Mouse (Mus musculus): Measurements from ENCODE around the gene Ttll6. TPM values are rescaled to one million over a fixed set of nuclear protein-coding genes. Genes with fewer than 3 reads are reported as not detected.
"Not testable (repeated sequence)": the region's sequence is repeated elsewhere in the genome, so short reads cannot be mapped to it uniquely, and the experiment has no call there.

The Ttll6 gene
- not detected in 2 replicates for polyA plus RNA-seq (2014; fragmentation: Nextera tagmentation; extraction: Ambion mirVana)

DNA sequence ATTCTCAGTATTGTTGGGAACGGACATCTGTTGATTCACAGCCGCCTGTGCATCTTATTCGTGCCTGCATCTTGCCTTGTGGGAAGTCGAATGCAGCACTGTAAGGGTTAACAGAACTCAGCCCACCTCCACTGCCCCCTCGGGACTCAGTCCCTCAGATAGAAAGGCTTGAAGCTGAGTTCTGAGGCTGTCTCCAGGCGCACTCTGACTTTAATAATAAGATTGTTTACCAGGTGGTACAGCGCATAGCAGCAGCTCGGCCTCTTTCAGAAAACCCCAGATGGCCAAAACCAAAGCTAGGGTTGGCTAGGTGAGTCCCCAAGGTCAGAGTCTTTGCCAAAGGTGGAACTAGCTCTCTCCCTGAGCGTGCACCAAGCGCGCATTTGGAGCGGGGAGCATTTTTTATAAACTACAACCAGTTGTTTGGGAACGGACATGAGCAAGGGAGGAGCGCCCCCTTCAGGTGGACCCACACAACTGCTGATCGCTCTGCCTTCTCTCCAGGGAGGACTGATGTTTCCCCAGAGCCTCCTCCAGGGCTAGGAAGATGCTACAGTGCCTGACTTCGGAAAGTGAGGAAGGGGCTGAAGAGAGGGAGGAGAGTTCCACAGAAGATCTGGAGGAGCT lies at the start of gene Ttll6:
Gene Ttll6, plus strand, starts transcription at position 548 of the 627 bp plus-strand sequence.
- Histone ChIP-seq H3K36me3 (ENCODE audit: control insufficient read depth, insufficient read depth, low read length) (no peaks in the 10 kb centered on the region), H3K4me2 (peak within 1 kb of the TSS; percentile 47), H3K9ac (ENCODE audit: low read depth, low read length) (no peak within 1 kb of the TSS), H3K9me3 (ENCODE audit: control insufficient read depth, low read length) (no peaks in the 10 kb centered on the region), H3K4me1 (replicated peaks; ENCODE audit: control insufficient read depth, insufficient read depth, low read length) (no peaks in the 10 kb centered on the region), H3K27ac (ENCODE audit: low read depth, low read length) (no peak within 1 kb of the TSS), H3K27me3 (replicated peaks; ENCODE audit: control insufficient read depth, insufficient read depth, low read length) (peaks cover 18% of the 10 kb centered on the region), H3K4me3 (ENCODE audit: low read depth, low read length) (no peak within 1 kb of the TSS)
- WGBS = 24% methylated on average over 16 of the region's 16 CpGs
- no peak for ATAC-seq (replicated peaks; ENCODE audit: low FRiP score)
- peak; percentile 49 for DNase-seq (ENCODE audit: low spot score)

DNA sequence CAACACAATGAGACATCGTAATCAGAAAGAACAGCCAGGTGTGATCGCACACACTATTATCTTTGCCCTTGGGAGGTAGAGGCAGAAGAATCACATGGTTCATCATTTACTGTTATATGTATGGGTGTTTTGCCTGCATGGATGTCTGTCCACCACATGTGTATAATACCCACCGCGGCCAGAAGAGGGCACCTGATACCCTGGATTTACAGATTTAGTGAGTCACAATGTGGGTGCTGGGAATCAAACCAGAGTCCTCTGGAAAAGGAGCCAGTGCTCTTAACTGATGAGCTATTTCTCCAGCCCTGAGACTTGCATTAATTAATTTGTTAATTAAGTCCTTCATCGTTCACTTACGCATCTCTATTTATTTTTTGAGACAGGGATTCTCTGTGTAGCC lies 45.6 kb upstream of the Ttll6 start:
- Histone ChIP-seq H3K9me3 (ENCODE audit: control insufficient read depth, low read length) (no peaks in the 10 kb centered on the region), H3K4me2 (no peak overlapping the region), H3K4me1 (replicated peaks; ENCODE audit: control insufficient read depth, insufficient read depth, low read length) (no peaks in the 10 kb centered on the region), H3K9ac (ENCODE audit: low read depth, low read length) (no peak overlapping the region), H3K27ac (ENCODE audit: low read depth, low read length) (no peak overlapping the region), H3K27me3 (replicated peaks; ENCODE audit: control insufficient read depth, insufficient read depth, low read length) (no peaks in the 10 kb centered on the region), H3K4me3 (ENCODE audit: low read depth, low read length) (no peak overlapping the region), H3K36me3 (ENCODE audit: control insufficient read depth, insufficient read depth, low read length) (no peaks in the 10 kb centered on the region)
- ATAC-seq (replicated peaks; ENCODE audit: low FRiP score) (no peak), DNase-seq (ENCODE audit: low spot score) (no peak)
- 82% methylated on average over 6 of the region's 6 CpGs for WGBS

DNA sequence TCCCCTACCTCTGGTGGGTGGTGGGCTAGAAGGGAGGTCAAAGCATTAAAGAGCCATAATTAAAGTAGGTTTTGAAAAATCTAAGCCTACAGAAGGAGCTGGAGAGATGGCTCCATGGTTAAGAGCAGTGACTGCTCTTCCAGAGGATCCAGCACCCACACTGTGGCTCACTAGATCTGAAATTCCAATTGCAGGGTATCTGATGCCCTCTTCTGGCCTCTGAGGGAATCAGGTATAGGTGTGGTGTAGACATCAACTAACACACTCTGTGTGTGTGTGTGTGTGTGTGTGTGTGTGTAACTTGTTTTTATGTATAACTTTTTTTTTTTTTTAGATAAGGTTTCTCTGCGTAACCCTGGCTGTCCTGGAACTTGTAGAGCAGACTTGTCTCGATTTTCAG lies 42.5 kb upstream of the Ttll6 start:
- Histone ChIP-seq H3K4me2 (no peak overlapping the region), H3K27ac (ENCODE audit: low read depth, low read length) (no peak overlapping the region), H3K4me1 (replicated peaks; ENCODE audit: control insufficient read depth, insufficient read depth, low read length) (no peaks in the 10 kb centered on the region), H3K9me3 (ENCODE audit: control insufficient read depth, low read length) (no peaks in the 10 kb centered on the region), H3K27me3 (replicated peaks; ENCODE audit: control insufficient read depth, insufficient read depth, low read length) (no peaks in the 10 kb centered on the region), H3K36me3 (ENCODE audit: control insufficient read depth, insufficient read depth, low read length) (no peaks in the 10 kb centered on the region), H3K4me3 (ENCODE audit: low read depth, low read length) (no peak overlapping the region), H3K9ac (ENCODE audit: low read depth, low read length) (no peak overlapping the region)
- DNase-seq (ENCODE audit: low spot score) (no peak), ATAC-seq (replicated peaks; ENCODE audit: low FRiP score) (no peak)
- WGBS = 59% methylated on average over 2 of the region's 2 CpGs

DNA sequence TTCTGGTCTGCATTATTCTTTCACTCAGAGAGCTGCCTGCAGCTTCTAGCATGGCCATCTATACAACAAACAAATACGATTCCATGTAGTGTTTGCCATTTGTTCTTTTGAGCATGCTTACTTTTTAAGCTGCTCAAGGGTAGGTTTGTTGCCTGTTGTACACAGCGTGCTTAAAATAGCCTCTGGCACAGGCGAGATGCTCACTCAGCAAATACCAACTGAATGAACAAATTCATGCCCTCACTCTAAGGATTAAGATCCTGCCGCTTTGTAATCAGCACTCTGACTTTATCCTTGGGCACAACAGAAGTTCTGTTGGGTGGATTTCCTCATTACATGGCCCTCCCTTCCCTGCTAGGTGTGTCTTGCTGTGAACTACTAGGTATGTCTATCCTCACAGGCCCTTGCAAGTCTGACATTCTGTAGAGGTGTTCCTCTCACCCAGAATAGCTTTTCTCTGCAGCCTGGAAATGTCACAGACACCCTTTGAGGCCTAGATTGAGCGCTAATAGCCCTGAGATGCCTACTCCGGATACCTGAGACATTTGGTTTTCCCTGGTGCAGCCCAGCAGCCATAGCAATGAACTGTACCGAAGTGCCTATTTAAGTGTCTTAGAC lies 40.8 kb upstream of the Ttll6 start:
- no peaks in the 10 kb centered on the region for H3K4me1 ChIP-seq (replicated peaks; ENCODE audit: control insufficient read depth, insufficient read depth, low read length)
- H3K36me3 ChIP-seq (ENCODE audit: control insufficient read depth, insufficient read depth, low read length) = no peaks in the 10 kb centered on the region
- no peaks in the 10 kb centered on the region for H3K27me3 ChIP-seq (replicated peaks; ENCODE audit: control insufficient read depth, insufficient read depth, low read length)
- no peak overlapping the region for H3K9ac ChIP-seq (ENCODE audit: low read depth, low read length)
- H3K4me2 ChIP-seq = no peak overlapping the region
- H3K9me3 ChIP-seq (ENCODE audit: control insufficient read depth, low read length) = no peaks in the 10 kb centered on the region
- no peak overlapping the region for H3K4me3 ChIP-seq (ENCODE audit: low read depth, low read length)
- WGBS = 46% methylated on average over 7 of the region's 7 CpGs
- no peak overlapping the region for H3K27ac ChIP-seq (ENCODE audit: low read depth, low read length)
- DNase-seq (ENCODE audit: low spot score) (no peak), ATAC-seq (replicated peaks; ENCODE audit: low FRiP score) (no peak)

DNA sequence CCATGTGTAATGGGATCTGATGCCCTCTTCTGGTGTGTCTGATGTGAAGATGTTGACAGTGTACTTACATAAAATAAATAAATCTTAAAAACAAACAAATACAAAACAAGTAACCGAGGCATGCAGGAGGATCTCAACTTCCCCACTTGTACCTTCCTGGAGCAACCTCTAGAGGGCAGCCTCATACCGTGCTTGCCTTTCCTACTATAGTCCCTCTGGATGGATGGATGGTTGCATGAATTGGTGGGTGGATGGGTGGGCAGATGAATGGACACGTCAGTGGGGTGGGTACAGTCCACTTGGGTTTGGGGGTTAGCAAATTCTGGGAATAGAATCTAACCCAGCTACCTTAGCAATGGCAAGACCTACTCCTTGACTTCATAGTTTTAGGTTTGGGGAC lies 40.2 kb upstream of the Ttll6 start:
- Histone ChIP-seq H3K36me3 (ENCODE audit: control insufficient read depth, insufficient read depth, low read length) (no peaks in the 10 kb centered on the region), H3K4me3 (ENCODE audit: low read depth, low read length) (no peak overlapping the region), H3K9ac (ENCODE audit: low read depth, low read length) (no peak overlapping the region), H3K4me1 (replicated peaks; ENCODE audit: control insufficient read depth, insufficient read depth, low read length) (no peaks in the 10 kb centered on the region), H3K27ac (ENCODE audit: low read depth, low read length) (no peak overlapping the region), H3K4me2 (no peak overlapping the region), H3K9me3 (ENCODE audit: control insufficient read depth, low read length) (no peaks in the 10 kb centered on the region), H3K27me3 (replicated peaks; ENCODE audit: control insufficient read depth, insufficient read depth, low read length) (no peaks in the 10 kb centered on the region)
- DNase-seq (ENCODE audit: low spot score) = peak; percentile 41
- no peak for ATAC-seq (replicated peaks; ENCODE audit: low FRiP score)
- 8% methylated on average over 3 of the region's 3 CpGs for WGBS

DNA sequence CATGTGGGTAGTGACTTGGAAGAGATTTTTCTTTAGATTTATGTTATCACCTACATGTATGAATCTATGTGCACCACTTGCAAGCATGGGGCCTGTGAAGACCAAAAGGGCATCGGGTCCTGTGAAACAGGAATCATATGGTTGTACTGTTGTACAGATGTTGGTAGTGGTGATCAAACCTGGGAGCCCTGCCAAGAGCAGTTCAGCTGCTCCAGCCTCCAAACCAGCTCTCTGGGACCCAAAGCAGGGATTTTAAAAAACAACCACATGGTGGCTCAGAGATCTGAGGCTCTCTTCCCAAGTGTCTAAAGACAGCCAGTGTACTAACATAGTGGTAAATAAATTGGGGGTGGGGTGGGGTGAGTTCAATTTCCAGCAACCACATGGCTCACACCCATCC lies 25.2 kb upstream of the Ttll6 start:
- no peak overlapping the region for H3K4me3 ChIP-seq (ENCODE audit: low read depth, low read length)

DNA sequence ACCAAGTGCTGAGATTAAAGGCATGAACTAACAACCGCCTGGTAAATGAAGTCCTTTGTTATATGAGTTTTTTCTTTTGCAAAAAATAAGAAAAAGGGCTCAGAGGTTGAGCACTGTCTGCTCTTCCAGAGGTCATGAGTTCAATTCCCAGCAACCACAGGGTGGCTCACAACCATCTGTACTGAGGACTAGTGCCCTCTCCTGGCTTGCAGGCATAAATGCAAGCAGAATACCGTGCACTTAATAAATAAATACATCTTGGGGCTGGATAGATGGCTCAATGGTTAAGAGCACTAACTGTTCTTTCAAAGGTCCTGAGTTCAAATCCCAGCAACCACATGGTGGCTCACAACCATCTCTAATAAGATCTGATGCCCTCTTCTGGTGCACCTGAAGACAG lies 22.6 kb upstream of the Ttll6 start:
- not testable (repeated sequence) for ATAC-seq (replicated peaks; ENCODE audit: low FRiP score); H3K9ac ChIP-seq (ENCODE audit: low read depth, low read length)

More for the DNA sequence above, 25.2 kb upstream of the Ttll6 start:
- ATAC-seq (replicated peaks; ENCODE audit: low FRiP score) = no peak
- Histone ChIP-seq H3K9ac (ENCODE audit: low read depth, low read length) (no peak overlapping the region), H3K4me2 (no peak overlapping the region), H3K4me1 (replicated peaks; ENCODE audit: control insufficient read depth, insufficient read depth, low read length) (no peaks in the 10 kb centered on the region), H3K27me3 (replicated peaks; ENCODE audit: control insufficient read depth, insufficient read depth, low read length) (no peaks in the 10 kb centered on the region), H3K9me3 (ENCODE audit: control insufficient read depth, low read length) (no peaks in the 10 kb centered on the region), H3K36me3 (ENCODE audit: control insufficient read depth, insufficient read depth, low read length) (no peaks in the 10 kb centered on the region), H3K27ac (ENCODE audit: low read depth, low read length) (no peak overlapping the region)
- DNase-seq (ENCODE audit: low spot score) = no peak
- WGBS = 76% methylated on average over 1 of the region's 1 CpGs

DNA sequence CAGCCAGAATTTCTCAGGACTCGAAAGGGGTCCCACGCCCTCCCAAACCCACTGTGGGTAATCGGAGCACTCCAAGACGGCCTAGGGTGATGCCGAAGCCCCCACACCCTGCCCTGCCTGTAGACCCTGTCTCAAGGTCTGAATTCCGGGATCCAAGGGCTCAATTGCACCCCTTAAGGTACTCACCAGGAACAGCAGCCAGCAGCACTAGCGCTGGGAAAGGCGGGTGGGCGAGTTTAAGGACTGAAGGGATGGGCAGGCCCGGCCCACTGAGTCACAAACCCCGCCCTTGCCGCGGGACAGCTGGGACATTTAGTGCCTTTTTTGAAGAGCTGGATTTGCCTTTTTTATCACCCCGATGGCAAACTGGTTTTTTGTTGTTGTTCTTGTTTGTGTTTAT lies 21.8 kb upstream of the Ttll6 start, which contains the start of gene Calcoco2:
Gene Calcoco2, minus strand, starts transcription at position 214 of the 400 bp plus-strand sequence.
- WGBS = 33% methylated on average over 14 of the region's 14 CpGs
- DNase-seq (ENCODE audit: low spot score) = no peak
- no peaks in the 10 kb centered on the region for H3K36me3 ChIP-seq (ENCODE audit: control insufficient read depth, insufficient read depth, low read length)
- no peaks in the 10 kb centered on the region for H3K9me3 ChIP-seq (ENCODE audit: control insufficient read depth, low read length)
- H3K27ac ChIP-seq (ENCODE audit: low read depth, low read length) = no peak within 1 kb of the TSS
- no peak within 1 kb of the TSS for H3K9ac ChIP-seq (ENCODE audit: low read depth, low read length)
- no peak within 1 kb of the TSS for H3K4me3 ChIP-seq (ENCODE audit: low read depth, low read length)
- H3K4me2 ChIP-seq = no peak within 1 kb of the TSS
- no peaks in the 10 kb centered on the region for H3K27me3 ChIP-seq (replicated peaks; ENCODE audit: control insufficient read depth, insufficient read depth, low read length)
- no peak for ATAC-seq (replicated peaks; ENCODE audit: low FRiP score)
- no peaks in the 10 kb centered on the region for H3K4me1 ChIP-seq (replicated peaks; ENCODE audit: control insufficient read depth, insufficient read depth, low read length)

More for the DNA sequence above, 22.6 kb upstream of the Ttll6 start:
- not testable (repeated sequence) for H3K36me3 ChIP-seq (ENCODE audit: control insufficient read depth, insufficient read depth, low read length); DNase-seq (ENCODE audit: low spot score); H3K4me3 ChIP-seq (ENCODE audit: low read depth, low read length); H3K27ac ChIP-seq (ENCODE audit: low read depth, low read length); H3K9me3 ChIP-seq (ENCODE audit: control insufficient read depth, low read length); H3K27me3 ChIP-seq (replicated peaks; ENCODE audit: control insufficient read depth, insufficient read depth, low read length); H3K4me1 ChIP-seq (replicated peaks; ENCODE audit: control insufficient read depth, insufficient read depth, low read length); H3K4me2 ChIP-seq
- 60% methylated on average over 2 of the region's 2 CpGs for WGBS

DNA sequence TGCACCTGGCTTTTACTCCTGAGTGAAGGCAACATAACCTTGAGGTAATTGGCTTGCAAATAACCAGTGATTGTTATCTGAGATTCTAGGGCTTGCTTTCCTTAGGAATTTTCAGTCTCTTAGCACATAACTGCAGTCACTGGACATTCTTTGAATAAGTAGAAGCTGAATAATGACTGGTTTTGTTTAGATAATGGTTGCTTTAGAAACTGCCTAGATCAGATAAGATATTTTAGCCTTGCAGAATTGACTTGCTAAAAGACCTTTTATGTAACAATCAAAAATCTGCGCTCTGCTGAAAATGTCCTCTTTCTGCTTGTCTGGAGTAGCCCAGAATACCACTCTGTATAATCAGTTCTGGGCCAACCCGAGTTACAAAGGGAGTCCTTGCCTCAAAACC lies 19.5 kb upstream of the Ttll6 start:
- H3K9ac ChIP-seq (ENCODE audit: low read depth, low read length) = no peak overlapping the region
- no peaks in the 10 kb centered on the region for H3K4me1 ChIP-seq (replicated peaks; ENCODE audit: control insufficient read depth, insufficient read depth, low read length)
- H3K9me3 ChIP-seq (ENCODE audit: control insufficient read depth, low read length) = no peaks in the 10 kb centered on the region
- H3K27me3 ChIP-seq (replicated peaks; ENCODE audit: control insufficient read depth, insufficient read depth, low read length) = no peaks in the 10 kb centered on the region
- ATAC-seq (replicated peaks; ENCODE audit: low FRiP score) (no peak), DNase-seq (ENCODE audit: low spot score) (no peak)
- H3K36me3 ChIP-seq (ENCODE audit: control insufficient read depth, insufficient read depth, low read length) = no peaks in the 10 kb centered on the region
- H3K27ac ChIP-seq (ENCODE audit: low read depth, low read length) = no peak overlapping the region
- H3K4me3 ChIP-seq (ENCODE audit: low read depth, low read length) = no peak overlapping the region
- WGBS = 61% methylated on average over 2 of the region's 2 CpGs
- no peak overlapping the region for H3K4me2 ChIP-seq
